Mouse (Mus musculus): ENCODE results near the gene 9930021J03Rik. TPM values are rescaled to one million over a fixed set of nuclear protein-coding genes. Genes with fewer than 3 reads are reported as not detected.

9930021J03Rik gene
- polyA plus RNA-seq, 1 experiment from 2014 or later = 7.1 TPM

DNA sequence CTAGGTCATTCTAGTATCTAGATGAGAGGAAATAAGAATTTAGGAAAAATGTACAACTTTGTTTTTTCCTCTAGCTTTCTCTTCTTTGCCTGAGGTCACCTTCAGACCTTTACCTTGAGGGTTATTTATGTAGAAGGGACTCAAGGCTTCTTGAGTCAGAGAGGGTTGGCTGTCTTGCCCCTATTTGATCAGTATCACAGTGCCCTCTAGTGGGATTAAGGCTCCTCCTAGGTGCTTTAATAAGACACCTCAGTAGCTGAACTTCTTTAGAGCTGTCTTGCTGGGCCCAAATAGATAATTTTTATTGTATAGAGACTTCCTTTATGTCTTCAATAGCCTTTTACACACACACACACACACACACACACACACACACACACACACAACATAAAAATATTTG, 15.2 kb upstream of the 9930021J03Rik start:
- no peaks in the 10 kb centered on the region for H3K9me3 ChIP-seq (ENCODE audit: control insufficient read depth, low read length)
- no peaks in the 10 kb centered on the region; the same call in 1 of the 2 replicates for H3K27me3 ChIP-seq (replicated peaks; ENCODE audit: control insufficient read depth, insufficient read depth, low read length)
- ATAC-seq = peak; percentile 49; the same call in 1 of the 2 replicates
- no peak overlapping the region for H3K4me3 ChIP-seq (replicated peaks; ENCODE audit: low read length)
- no peaks in the 10 kb centered on the region for H3K4me1 ChIP-seq (replicated peaks; ENCODE audit: control insufficient read depth, insufficient read depth, low read length)
- no peak overlapping the region for H3K9ac ChIP-seq (replicated peaks; ENCODE audit: low read depth, low read length)
- H3K36me3 ChIP-seq (ENCODE audit: control insufficient read depth, insufficient read depth) = no peaks in the 10 kb centered on the region
- H3K4me2 ChIP-seq (ENCODE audit: low read length) = no peak overlapping the region
- H3K27ac ChIP-seq (ENCODE audit: low read length) = no peak overlapping the region

DNA sequence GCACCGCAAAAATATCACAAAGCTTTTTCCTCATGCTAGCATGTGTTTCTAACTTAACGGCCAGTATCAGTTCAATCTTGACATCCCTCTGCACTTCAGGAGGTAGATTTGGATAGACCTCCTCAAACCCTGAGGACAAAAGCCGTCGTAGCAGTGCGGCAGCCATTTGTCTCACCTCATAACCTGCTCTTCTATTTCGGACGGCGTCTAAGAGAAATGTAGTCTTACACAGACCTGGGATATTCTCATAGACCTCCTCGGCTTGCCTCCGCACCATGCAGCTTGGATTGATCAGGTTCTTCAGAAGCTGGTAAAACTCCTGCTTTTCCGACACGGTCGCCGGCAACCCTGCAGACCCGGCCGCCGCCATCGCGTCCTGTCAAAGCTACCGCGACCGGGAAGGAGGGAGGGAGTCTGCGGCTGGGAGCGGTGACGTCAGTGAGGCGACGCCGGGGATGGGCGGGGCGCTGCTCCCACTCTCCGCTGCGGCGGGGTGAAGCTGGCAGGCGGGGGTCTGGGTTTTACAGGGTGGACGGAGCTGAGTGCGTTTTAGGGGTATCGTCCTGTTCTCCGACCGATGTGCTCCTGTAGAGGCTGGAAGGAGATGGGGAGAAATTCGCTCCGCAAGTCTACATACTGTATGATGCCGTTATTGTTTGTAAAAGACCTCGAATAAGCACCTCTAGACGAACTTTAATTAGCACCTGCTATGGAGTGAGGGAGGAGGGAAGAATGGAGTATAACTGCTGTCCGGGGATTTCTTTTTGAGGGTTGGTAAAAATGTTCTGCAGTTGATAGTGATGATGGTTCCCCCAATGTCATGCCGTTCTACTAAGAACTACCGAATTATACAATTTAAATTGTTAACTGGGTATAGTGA, 7.0 kb upstream of the 9930021J03Rik start, which contains the start of gene Ranbp6:
Ranbp6 (minus strand) TSS at position 394 of the 880 bp plus-strand sequence.
- H3K9me3 ChIP-seq (ENCODE audit: control insufficient read depth, low read length) = no peaks in the 10 kb centered on the region
- H3K27me3 ChIP-seq (replicated peaks; ENCODE audit: control insufficient read depth, insufficient read depth, low read length) = no peaks in the 10 kb centered on the region
- 1% methylated on average over 47 of the region's 47 CpGs for WGBS
- ATAC-seq = peak; percentile 97
- H3K4me2 ChIP-seq (ENCODE audit: low read length) = peak within 1 kb of the TSS; percentile 60
- H3K9ac ChIP-seq (replicated peaks; ENCODE audit: low read depth, low read length) = peak within 1 kb of the TSS; percentile 81
- peaks cover 18% of the 10 kb centered on the region for H3K36me3 ChIP-seq (ENCODE audit: control insufficient read depth, insufficient read depth)
- H3K4me3 ChIP-seq (replicated peaks; ENCODE audit: low read length) = peak within 1 kb of the TSS; percentile 80
- H3K27ac ChIP-seq (ENCODE audit: low read length) = peak within 1 kb of the TSS; percentile 68
- peaks cover 31% of the 10 kb centered on the region for H3K4me1 ChIP-seq (replicated peaks; ENCODE audit: control insufficient read depth, insufficient read depth, low read length)

DNA sequence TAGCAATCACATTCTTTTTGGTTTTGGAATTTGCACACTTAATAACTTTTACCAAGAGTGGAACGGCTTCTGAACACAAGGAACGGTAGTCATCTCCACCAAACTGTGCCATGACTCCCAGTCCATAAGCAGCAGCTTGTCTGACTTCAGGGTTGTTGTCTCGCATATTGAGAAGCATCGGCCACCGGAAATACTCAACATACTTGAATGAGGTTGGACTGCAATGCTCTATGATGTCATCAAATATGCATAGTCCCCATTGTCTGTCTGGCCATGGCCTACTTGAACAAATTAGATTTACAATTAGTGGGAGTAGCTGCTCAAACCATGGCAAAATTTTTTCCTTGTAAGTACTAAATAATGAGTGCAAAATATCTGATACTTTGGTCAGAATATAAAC, 4.2 kb upstream of the 9930021J03Rik start:
- 87% methylated on average over 5 of the region's 5 CpGs for WGBS
- no peak overlapping the region for H3K4me3 ChIP-seq (replicated peaks; ENCODE audit: low read length)
- no peak overlapping the region for H3K27ac ChIP-seq (ENCODE audit: low read length)
- no peak overlapping the region for H3K4me2 ChIP-seq (ENCODE audit: low read length)
- no peaks in the 10 kb centered on the region for H3K9me3 ChIP-seq (ENCODE audit: control insufficient read depth, low read length)
- peaks cover 18% of the 10 kb centered on the region for H3K36me3 ChIP-seq (ENCODE audit: control insufficient read depth, insufficient read depth)
- H3K4me1 ChIP-seq (replicated peaks; ENCODE audit: control insufficient read depth, insufficient read depth, low read length) = peaks cover 33% of the 10 kb centered on the region
- no peak for ATAC-seq
- no peaks in the 10 kb centered on the region for H3K27me3 ChIP-seq (replicated peaks; ENCODE audit: control insufficient read depth, insufficient read depth, low read length)
- no peak overlapping the region for H3K9ac ChIP-seq (replicated peaks; ENCODE audit: low read depth, low read length)

DNA sequence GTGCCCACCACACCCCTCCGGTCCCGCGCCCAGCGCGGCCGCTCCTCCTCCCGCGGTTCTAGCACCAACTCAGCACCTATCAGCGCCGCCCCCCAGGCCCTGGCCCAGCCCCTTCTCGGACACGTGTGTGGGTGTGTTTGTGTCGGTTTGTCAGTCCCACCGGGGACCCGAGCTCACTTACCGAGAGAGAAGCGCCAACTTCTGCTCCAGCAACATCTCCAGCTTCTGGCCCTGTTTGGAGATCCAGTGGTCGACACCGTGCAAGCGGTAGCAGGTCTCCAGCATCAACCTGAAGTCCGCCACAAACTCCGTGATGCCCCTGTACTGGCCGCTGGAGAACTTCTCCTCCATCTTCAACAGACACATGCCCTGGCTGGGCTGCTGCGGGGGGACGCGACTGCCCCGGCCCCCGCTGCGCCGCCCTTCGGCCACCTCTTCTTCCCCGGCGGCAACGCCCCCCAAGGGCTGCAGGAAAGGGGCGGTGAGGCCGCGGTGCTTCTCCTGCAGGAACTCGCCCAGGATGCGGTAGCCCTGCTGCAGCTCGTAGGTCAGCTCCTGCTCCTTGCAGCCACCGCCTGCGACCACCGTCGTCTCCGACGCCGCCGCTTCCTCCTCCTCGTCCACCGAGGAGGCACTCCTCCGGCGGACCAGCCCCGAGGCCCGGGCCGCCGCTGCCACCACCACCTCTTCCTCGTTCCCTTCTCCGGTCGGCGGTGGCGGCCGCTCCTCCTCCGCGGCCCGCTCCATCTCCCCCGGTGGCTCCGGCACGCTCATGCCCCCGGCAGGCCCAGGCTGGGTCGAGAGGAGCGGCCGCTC, 480 bp downstream of the 9930021J03Rik start:
- Histone ChIP-seq H3K36me3 (ENCODE audit: control insufficient read depth, insufficient read depth) (peaks cover 13% of the 10 kb centered on the region), H3K9ac (replicated peaks; ENCODE audit: low read depth, low read length) (peak overlapping the region; percentile 88), H3K4me3 (replicated peaks; ENCODE audit: low read length) (peak overlapping the region; percentile 72), H3K4me2 (ENCODE audit: low read length) (peak overlapping the region; percentile 97), H3K4me1 (replicated peaks; ENCODE audit: control insufficient read depth, insufficient read depth, low read length) (peaks cover 31% of the 10 kb centered on the region), H3K27ac (ENCODE audit: low read length) (peak overlapping the region; percentile 97), H3K27me3 (replicated peaks; ENCODE audit: control insufficient read depth, insufficient read depth, low read length) (no peaks in the 10 kb centered on the region), H3K9me3 (ENCODE audit: control insufficient read depth, low read length) (no peaks in the 10 kb centered on the region)
- under 1% methylated on average over 68 of the region's 72 CpGs for WGBS
- ATAC-seq = peak; percentile 34

DNA sequence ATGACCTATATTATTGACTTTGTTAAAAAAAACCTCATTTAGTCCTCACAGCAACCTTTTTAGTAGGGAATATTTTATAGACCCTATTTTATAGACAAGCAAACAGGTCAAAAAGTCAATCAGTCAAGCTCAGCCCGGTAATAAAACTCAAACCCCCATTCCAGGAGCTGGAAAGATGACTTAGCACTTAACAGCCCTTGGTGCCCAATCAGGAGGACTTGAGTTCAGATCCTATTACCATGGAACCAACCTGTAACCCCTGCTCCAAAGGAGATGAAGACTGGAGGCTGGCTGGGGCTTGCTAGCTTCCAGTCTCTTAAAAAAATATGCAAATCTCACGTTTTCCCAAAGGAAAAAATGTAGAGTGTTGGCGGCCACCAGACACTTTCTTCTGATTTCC, 1.8 kb downstream of the 9930021J03Rik start:
- H3K9ac ChIP-seq (replicated peaks; ENCODE audit: low read depth, low read length) = no peak overlapping the region; the same call in 1 of the 2 replicates
- ATAC-seq = no peak
- no peaks in the 10 kb centered on the region for H3K27me3 ChIP-seq (replicated peaks; ENCODE audit: control insufficient read depth, insufficient read depth, low read length)
- H3K4me3 ChIP-seq (replicated peaks; ENCODE audit: low read length) = peak overlapping the region; percentile 32
- H3K9me3 ChIP-seq (ENCODE audit: control insufficient read depth, low read length) = no peaks in the 10 kb centered on the region
- H3K4me2 ChIP-seq (ENCODE audit: low read length) = peak overlapping the region; percentile 54
- H3K27ac ChIP-seq (ENCODE audit: low read length) = no peak overlapping the region
- H3K4me1 ChIP-seq (replicated peaks; ENCODE audit: control insufficient read depth, insufficient read depth, low read length) = peaks cover 19% of the 10 kb centered on the region
- 43% methylated on average over 3 of the region's 3 CpGs for WGBS
- peaks cover under 1% of the 10 kb centered on the region; the same call in 1 of the 2 replicates for H3K36me3 ChIP-seq (ENCODE audit: control insufficient read depth, insufficient read depth)

DNA sequence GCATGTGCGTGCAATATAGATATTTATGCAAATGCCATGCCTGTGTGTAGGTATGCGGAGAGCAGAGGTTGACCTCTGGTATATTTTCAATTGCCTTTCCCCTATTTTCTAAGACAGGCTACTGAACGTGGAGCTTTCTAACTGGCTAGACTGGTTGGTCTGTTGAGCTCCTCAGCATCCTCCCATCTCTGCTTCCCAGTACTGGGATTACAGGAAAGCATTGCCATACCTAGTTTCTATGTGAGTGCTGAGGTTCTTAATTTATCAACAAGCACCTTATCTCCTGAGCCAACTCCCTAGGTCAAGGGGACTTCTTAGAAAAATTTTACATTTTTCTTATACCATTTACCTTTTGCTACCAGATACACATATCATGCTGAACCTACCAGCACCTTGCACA, 8.4 kb downstream of the 9930021J03Rik start:
- Histone ChIP-seq H3K4me2 (ENCODE audit: low read length) (no peak overlapping the region), H3K9me3 (ENCODE audit: control insufficient read depth, low read length) (no peaks in the 10 kb centered on the region), H3K27me3 (replicated peaks; ENCODE audit: control insufficient read depth, insufficient read depth, low read length) (no peaks in the 10 kb centered on the region), H3K27ac (ENCODE audit: low read length) (no peak overlapping the region), H3K4me1 (replicated peaks; ENCODE audit: control insufficient read depth, insufficient read depth, low read length) (peaks cover 2% of the 10 kb centered on the region; the same call in 1 of the 2 replicates), H3K4me3 (replicated peaks; ENCODE audit: low read length) (no peak overlapping the region), H3K36me3 (ENCODE audit: control insufficient read depth, insufficient read depth) (no peaks in the 10 kb centered on the region), H3K9ac (replicated peaks; ENCODE audit: low read depth, low read length) (no peak overlapping the region)
- WGBS = 80% methylated on average over 3 of the region's 3 CpGs
- ATAC-seq = no peak

DNA sequence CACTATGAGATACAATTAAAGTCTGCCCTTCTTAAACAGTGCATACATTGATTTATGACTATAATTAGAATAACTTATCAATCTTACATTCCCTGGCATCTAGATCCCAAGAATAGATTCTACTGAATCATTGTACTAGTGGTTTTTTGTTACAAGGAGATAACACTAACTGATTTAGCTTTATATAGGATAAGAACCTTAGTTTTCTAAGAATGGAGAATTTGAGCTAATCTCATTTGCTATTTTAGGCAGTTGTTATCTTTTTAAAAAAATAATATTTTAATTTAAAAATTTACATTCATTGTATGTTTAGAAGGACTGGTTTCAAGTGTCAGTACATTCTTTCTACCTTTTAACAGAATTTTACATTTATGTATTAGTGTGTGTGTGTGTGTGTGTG, 17.8 kb downstream of the 9930021J03Rik start:
- H3K4me2 ChIP-seq (ENCODE audit: low read length) = no peak overlapping the region
- H3K9me3 ChIP-seq (ENCODE audit: control insufficient read depth, low read length) = no peaks in the 10 kb centered on the region
- no peak overlapping the region for H3K9ac ChIP-seq (replicated peaks; ENCODE audit: low read depth, low read length)
- 0 out of 2 replicates have a peak, but pooled peaks cover 2% of the 10 kb centered on the region for H3K36me3 ChIP-seq (ENCODE audit: control insufficient read depth, insufficient read depth)
- no peaks in the 10 kb centered on the region for H3K27me3 ChIP-seq (replicated peaks; ENCODE audit: control insufficient read depth, insufficient read depth, low read length)
- H3K27ac ChIP-seq (ENCODE audit: low read length) = no peak overlapping the region
- H3K4me1 ChIP-seq (replicated peaks; ENCODE audit: control insufficient read depth, insufficient read depth, low read length) = no peaks in the 10 kb centered on the region
- H3K4me3 ChIP-seq (replicated peaks; ENCODE audit: low read length) = no peak overlapping the region
- no peak for ATAC-seq

DNA sequence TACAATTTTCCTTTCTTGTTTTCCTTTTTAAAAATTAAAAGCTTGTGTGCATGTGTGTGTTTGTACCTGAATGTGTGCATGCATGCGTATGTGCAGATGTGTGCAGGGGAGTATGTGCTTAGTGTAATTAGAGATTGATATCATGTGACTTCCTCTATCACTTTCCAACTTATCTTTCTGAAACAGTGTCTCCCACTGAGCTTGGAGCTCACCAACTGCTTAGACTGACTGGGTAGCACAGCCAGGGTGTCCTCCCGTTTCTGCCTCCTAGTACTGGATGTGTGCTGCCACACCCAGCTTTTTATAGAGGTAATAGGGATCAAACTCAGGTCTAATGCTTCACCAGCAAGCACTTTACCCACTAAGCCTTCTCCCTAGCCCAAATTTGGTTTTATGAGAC, 22.9 kb downstream of the 9930021J03Rik start:
- Histone ChIP-seq H3K4me2 (ENCODE audit: low read length) (no peak overlapping the region), H3K27ac (ENCODE audit: low read length) (no peak overlapping the region), H3K4me1 (replicated peaks; ENCODE audit: control insufficient read depth, insufficient read depth, low read length) (no peaks in the 10 kb centered on the region), H3K9me3 (ENCODE audit: control insufficient read depth, low read length) (no peaks in the 10 kb centered on the region), H3K36me3 (ENCODE audit: control insufficient read depth, insufficient read depth) (0 out of 2 replicates have a peak, but pooled peaks cover 2% of the 10 kb centered on the region), H3K27me3 (replicated peaks; ENCODE audit: control insufficient read depth, insufficient read depth, low read length) (no peaks in the 10 kb centered on the region), H3K9ac (replicated peaks; ENCODE audit: low read depth, low read length) (no peak overlapping the region), H3K4me3 (replicated peaks; ENCODE audit: low read length) (no peak overlapping the region)
- 98% methylated on average over 2 of the region's 2 CpGs for WGBS
- ATAC-seq = no peak

DNA sequence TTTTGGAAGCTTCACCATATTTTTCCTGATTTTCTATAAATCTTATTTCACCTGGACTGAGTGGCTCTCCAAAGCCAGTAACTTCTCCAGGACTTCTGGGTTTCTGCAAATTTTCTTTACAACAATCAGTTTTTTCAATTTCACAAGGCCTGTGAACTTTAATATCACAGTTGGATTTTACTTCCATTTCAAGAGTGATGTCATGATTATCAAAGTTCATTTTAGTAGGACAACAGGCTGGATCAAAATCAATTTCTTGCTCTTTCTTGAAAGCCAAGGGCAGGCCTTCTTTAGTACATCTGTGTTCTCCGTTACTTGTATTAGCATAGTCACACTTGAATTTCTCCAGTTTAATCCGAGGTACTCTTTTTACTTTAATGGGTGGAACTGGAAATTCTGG, 51.9 kb downstream of the 9930021J03Rik start:
- H3K27ac ChIP-seq (ENCODE audit: low read length) = no peak overlapping the region
- no peaks in the 10 kb centered on the region for H3K27me3 ChIP-seq (replicated peaks; ENCODE audit: control insufficient read depth, insufficient read depth, low read length)
- no peak for ATAC-seq
- no peak overlapping the region for H3K9ac ChIP-seq (replicated peaks; ENCODE audit: low read depth, low read length)
- no peak overlapping the region for H3K4me2 ChIP-seq (ENCODE audit: low read length)
- H3K4me3 ChIP-seq (replicated peaks; ENCODE audit: low read length) = no peak overlapping the region
- WGBS = 90% methylated on average over 2 of the region's 2 CpGs
- H3K9me3 ChIP-seq (ENCODE audit: control insufficient read depth, low read length) = no peaks in the 10 kb centered on the region
- H3K36me3 ChIP-seq (ENCODE audit: control insufficient read depth, insufficient read depth) = no peaks in the 10 kb centered on the region
- no peaks in the 10 kb centered on the region for H3K4me1 ChIP-seq (replicated peaks; ENCODE audit: control insufficient read depth, insufficient read depth, low read length)
